Mouse (Mus musculus) hindbrain, postnatal 0 days (tissue): ENCODE measurements around the gene Adamts2. TPM values are rescaled to one million over a fixed set of nuclear protein-coding genes. Genes with fewer than 3 reads are reported as not detected.

Source experiments
- ATAC-seq: fragments of 200-750 bp; cut with Nextera tagmentation; 2 replicates; pipeline ENCODE4 v1.8.0; 2017; ENCODE audit warnings: mild to moderate bottlenecking, moderate TSS enrichment, moderate library complexity
- DNase-seq: peaks from one replicate; pipeline ENCODE4 v3.0.0-alpha.2; 2015; ENCODE audit warnings: low spot score
- H3K27ac ChIP-seq: fragments of 300-500 bp; sonication (generic); 2 replicates; pipeline ENCODE4 v1.5.1; 2014; ENCODE audit warnings: mild to moderate bottlenecking
- H3K27me3 ChIP-seq: fragments of 300-500 bp; sonication (generic); 2 replicates; pipeline ENCODE4 v1.6.1; 2014; ENCODE audit warnings: low read length, mixed read lengths; ENCODE audit not compliant: insufficient read depth
- H3K36me3 ChIP-seq: fragments of 300-500 bp; sonication (generic); 2 replicates; pipeline ENCODE4 v1.6.1; 2014; ENCODE audit warnings: low read length, mixed read lengths; ENCODE audit not compliant: insufficient read depth
- H3K4me1 ChIP-seq: fragments of 300-500 bp; sonication (generic); 2 replicates; pipeline ENCODE4 v1.6.1; 2014; ENCODE audit warnings: antibody characterized with exemption, low read length, mixed read lengths; ENCODE audit not compliant: insufficient read depth
- H3K4me2 ChIP-seq: fragments of 300-500 bp; sonication (generic); 2 replicates; pipeline ENCODE4 v1.6.1; 2014; ENCODE audit warnings: low read depth, mild to moderate bottlenecking, low read length, moderate library complexity, mixed read lengths
- H3K4me3 ChIP-seq: fragments of 300-500 bp; sonication (generic); 2 replicates; pipeline ENCODE4 v1.5.1; 2014; ENCODE audit warnings: low read length
- H3K9ac ChIP-seq: fragments of 300-500 bp; sonication (generic); replicated peaks from 2 replicates; pipeline ENCODE4 v1.6.1; 2014; ENCODE audit warnings: mild to moderate bottlenecking, low read length, moderate library complexity, mixed read lengths
- H3K9me3 ChIP-seq: fragments of 300-500 bp; sonication (generic); 2 replicates; pipeline ENCODE4 v1.6.1; 2016; ENCODE audit warnings: low read length, mixed read lengths
- CTCF ChIP-seq: IDR thresholded peaks from 2 replicates; pipeline ENCODE4 v1.5.1; 2016; ENCODE audit warnings: antibody characterized with exemption, control low read depth, low read depth
- WGBS: fragments of 180-500 bp; shearing (Covaris S2); extraction: QIAGEN DNeasy Blood & Tissue Kit; methylation state at CpG from one replicate; pipeline ENCODE4 v1.1.7; 2014; 5-methylcytosine and 5-hydroxymethylcytosine counted together
- polyA plus RNA-seq: library from polyadenylated mRNA; unstranded; fragments of >200 nt; fragmentation: Nextera tagmentation; extraction: Ambion mirVana; gene quantifications from 2 replicates; pipeline ENCODE4 v1.2.1, GENCODE M21; 2015
- total RNA-seq: library from RNA; depleted of rRNA; stranded (reverse); fragments of >200 nt; gene quantifications from 2 replicates; pipeline ENCODE4 v1.2.3, GENCODE M21; 2014; rRNA removed

The Adamts2 gene
- 15.1 and 17.1 TPM in 2 replicates for total RNA-seq
- 4.8 and 5.8 TPM in 2 replicates for polyA plus RNA-seq

DNA sequence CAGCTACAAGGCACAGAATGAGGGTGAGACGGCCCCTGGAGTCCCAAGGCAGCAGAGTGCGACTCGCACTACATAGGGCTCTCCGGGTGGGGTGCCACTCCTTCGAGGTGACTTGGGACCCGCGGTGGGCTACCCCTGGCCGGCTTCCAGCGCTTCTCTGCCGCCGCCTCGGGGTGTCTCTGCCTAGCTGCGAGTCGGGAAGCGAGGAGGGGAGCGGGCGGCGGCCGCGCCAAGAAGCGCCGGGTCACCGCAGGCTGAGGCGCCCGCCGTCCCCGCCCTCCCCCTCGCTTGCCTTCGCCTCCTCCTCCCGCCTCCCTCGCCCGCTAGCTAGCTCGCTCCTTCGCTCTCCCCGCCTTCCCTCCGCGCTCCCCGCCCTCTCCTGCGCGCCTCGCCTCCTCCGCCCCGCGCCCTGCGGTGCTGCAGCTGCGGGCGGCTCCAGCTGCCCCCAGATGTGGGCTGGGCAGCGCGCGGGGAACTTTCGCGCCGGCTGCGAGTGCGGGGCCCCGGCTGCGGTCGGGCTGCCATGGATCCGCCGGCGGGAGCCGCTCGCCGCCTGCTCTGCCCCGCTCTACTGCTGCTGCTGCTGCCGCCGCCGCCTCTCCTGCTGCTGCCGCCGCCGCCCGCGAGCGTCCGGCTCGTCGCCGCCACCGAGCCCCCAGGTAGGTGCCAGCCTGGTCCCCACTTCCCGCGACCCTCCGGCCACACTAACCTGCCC, at the start of gene Adamts2:
Gene Adamts2 (plus strand): TSS at position 444 of the 715 bp plus-strand sequence.
- Histone ChIP-seq H3K9ac (peak within 1 kb of the TSS; percentile 52), H3K27ac (peak within 1 kb of the TSS; percentile 32; the same call in 1 of the 2 replicates), H3K36me3 (no peaks in the 10 kb centered on the region), H3K4me2 (peak within 1 kb of the TSS; percentile 98), H3K4me3 (peak within 1 kb of the TSS; percentile 64), H3K9me3 (no peaks in the 10 kb centered on the region), H3K4me1 (0 out of 2 replicates have a peak, but pooled peaks cover 4% of the 10 kb centered on the region), H3K27me3 (no peaks in the 10 kb centered on the region)
- peak; percentile 62 for ATAC-seq
- TF ChIP-seq CTCF = no peak
- WGBS = under 1% methylated on average over 70 of the region's 82 CpGs
- peak; percentile 68 for DNase-seq

GRCm38 (mm10) chr11:50557064-50557463, 44.8 kb upstream of the Adamts2 start:
- ATAC-seq = no peak
- no peak overlapping the region for H3K9ac ChIP-seq
- WGBS = 94% methylated on average over 3 of the region's 3 CpGs
- H3K4me3 ChIP-seq = no peak overlapping the region
- H3K27me3 ChIP-seq = no peaks in the 10 kb centered on the region
- H3K36me3 ChIP-seq = no peaks in the 10 kb centered on the region
- H3K4me1 ChIP-seq = no peaks in the 10 kb centered on the region
- no peak overlapping the region for H3K4me2 ChIP-seq
- no peak overlapping the region for H3K27ac ChIP-seq
- TF ChIP-seq CTCF = no peak
- DNase-seq = no peak
- no peaks in the 10 kb centered on the region; the same call in 1 of the 2 replicates for H3K9me3 ChIP-seq

DNA sequence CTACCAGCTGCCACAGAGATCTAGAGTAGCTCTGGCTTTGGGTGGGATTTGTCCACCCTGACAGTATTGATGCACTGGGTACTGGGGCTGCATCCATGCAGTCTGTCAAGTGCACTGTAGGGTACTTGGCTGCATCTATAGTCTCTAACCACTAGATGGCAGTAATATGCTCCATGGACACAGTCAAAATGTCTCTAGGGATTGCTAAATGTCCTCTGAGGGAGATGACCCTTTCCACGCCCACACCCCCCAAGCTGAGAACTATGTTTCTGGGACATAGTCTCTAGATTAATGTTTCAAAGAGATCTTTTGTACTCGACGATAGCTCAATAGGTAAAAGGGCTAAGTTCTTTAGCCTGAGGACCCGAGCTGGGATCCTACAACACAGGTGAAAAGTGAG, 42.8 kb upstream of the Adamts2 start:
- WGBS = 38% methylated on average over 4 of the region's 4 CpGs
- no peaks in the 10 kb centered on the region for H3K27me3 ChIP-seq
- no peaks in the 10 kb centered on the region for H3K4me1 ChIP-seq
- H3K4me3 ChIP-seq = no peak overlapping the region
- H3K9ac ChIP-seq = no peak overlapping the region
- DNase-seq (peak; percentile 60), ATAC-seq (no peak)
- H3K36me3 ChIP-seq = no peaks in the 10 kb centered on the region
- no peaks in the 10 kb centered on the region; the same call in 1 of the 2 replicates for H3K9me3 ChIP-seq
- H3K27ac ChIP-seq = no peak overlapping the region
- peak; percentile 73 for TF ChIP-seq CTCF
- H3K4me2 ChIP-seq = no peak overlapping the region

GRCm38 (mm10) chr11:50565466-50566211, 36.2 kb upstream of the Adamts2 start:
- no peak for TF ChIP-seq CTCF
- H3K9ac ChIP-seq = no peak overlapping the region
- H3K9me3 ChIP-seq = no peaks in the 10 kb centered on the region
- H3K4me3 ChIP-seq = no peak overlapping the region
- DNase-seq (no peak), ATAC-seq (no peak)
- no peaks in the 10 kb centered on the region for H3K27me3 ChIP-seq
- 82% methylated on average over 20 of the region's 20 CpGs for WGBS
- H3K36me3 ChIP-seq = no peaks in the 10 kb centered on the region
- no peaks in the 10 kb centered on the region for H3K4me1 ChIP-seq
- H3K4me2 ChIP-seq = no peak overlapping the region
- no peak overlapping the region for H3K27ac ChIP-seq

- Histone ChIP-seq H3K4me1 (0 out of 2 replicates have a peak, but pooled peaks cover 8% of the 10 kb centered on the region), H3K36me3 (no peaks in the 10 kb centered on the region), H3K27ac (peak overlapping the region; percentile 36; the same call in 1 of the 2 replicates), H3K9ac (no peak overlapping the region), H3K9me3 (no peaks in the 10 kb centered on the region), H3K4me3 (no peak overlapping the region), H3K4me2 (no peak overlapping the region), H3K27me3 (no peaks in the 10 kb centered on the region)
- DNase-seq (peak; percentile 69), ATAC-seq (peak; percentile 87)
- WGBS = 29% methylated on average over 6 of the region's 6 CpGs
- TF ChIP-seq CTCF = no peak
Measured at GRCm38 (mm10) chr11:50571448-50571847, 30.4 kb upstream of the Adamts2 start.

GRCm38 (mm10) chr11:50576521-50576920, 25.4 kb upstream of the Adamts2 start:
- ATAC-seq (no peak), DNase-seq (no peak)
- H3K27ac ChIP-seq = no peak overlapping the region
- H3K36me3 ChIP-seq = no peaks in the 10 kb centered on the region
- no peak overlapping the region for H3K4me2 ChIP-seq
- H3K9me3 ChIP-seq = no peaks in the 10 kb centered on the region
- no peak overlapping the region for H3K4me3 ChIP-seq
- WGBS = 73% methylated on average over 4 of the region's 4 CpGs
- no peak for TF ChIP-seq CTCF
- 0 out of 2 replicates have a peak, but pooled peaks cover under 1% of the 10 kb centered on the region for H3K4me1 ChIP-seq
- no peaks in the 10 kb centered on the region for H3K27me3 ChIP-seq
- H3K9ac ChIP-seq = no peak overlapping the region
